Mouse (Mus musculus): Measurements from ENCODE around the gene Hmcn1. TPM values are rescaled to one million over a fixed set of nuclear protein-coding genes. Genes with fewer than 3 reads are reported as not detected.

The Hmcn1 gene
- polyA plus RNA-seq, 1 experiment, result 10.2 TPM

- no peak for DNase-seq (ENCODE audit: low spot score)
Observed at GRCm38 (mm10) chr1:150783070-150783842, 210.0 kb downstream of the Hmcn1 start.

GRCm38 (mm10) chr1:150779902-150780301 lies 213.3 kb downstream of the Hmcn1 start:
- no peak for DNase-seq (ENCODE audit: low spot score)

GRCm38 (mm10) chr1:150776741-150777140 lies 216.5 kb downstream of the Hmcn1 start:
- DNase-seq (ENCODE audit: low spot score), result no peak

- DNase-seq (ENCODE audit: low spot score), result no peak
Observed at GRCm38 (mm10) chr1:150775742-150776141, 217.5 kb downstream of the Hmcn1 start.

- no peak for DNase-seq (ENCODE audit: low spot score)
Observed at GRCm38 (mm10) chr1:150772958-150773357, 220.3 kb downstream of the Hmcn1 start.

- DNase-seq (ENCODE audit: low spot score), result no peak
Observed at GRCm38 (mm10) chr1:150770948-150771521, 222.2 kb downstream of the Hmcn1 start.

GRCm38 (mm10) chr1:150769836-150770235 lies 223.4 kb downstream of the Hmcn1 start:
- no peak for DNase-seq (ENCODE audit: low spot score)

GRCm38 (mm10) chr1:150761678-150762077 lies 231.6 kb downstream of the Hmcn1 start:
- DNase-seq (ENCODE audit: low spot score), result no peak

- DNase-seq (ENCODE audit: low spot score), result no peak
Observed at GRCm38 (mm10) chr1:150760801-150761331, 232.4 kb downstream of the Hmcn1 start.

GRCm38 (mm10) chr1:150759476-150760079 lies 233.7 kb downstream of the Hmcn1 start:
- no peak for DNase-seq (ENCODE audit: low spot score)

- DNase-seq (ENCODE audit: low spot score), result no peak
Observed at GRCm38 (mm10) chr1:150753920-150754319, 239.3 kb downstream of the Hmcn1 start.

GRCm38 (mm10) chr1:150748783-150749182 lies 244.5 kb downstream of the Hmcn1 start:
- no peak for DNase-seq (ENCODE audit: low spot score)

- no peak for DNase-seq (ENCODE audit: low spot score)
Observed at GRCm38 (mm10) chr1:150747771-150748170, 245.5 kb downstream of the Hmcn1 start.

GRCm38 (mm10) chr1:150743097-150743843 lies 250.0 kb downstream of the Hmcn1 start:
- DNase-seq (ENCODE audit: low spot score), result no peak

GRCm38 (mm10) chr1:150742376-150743087 lies 250.7 kb downstream of the Hmcn1 start:
- no peak for DNase-seq (ENCODE audit: low spot score)

- DNase-seq (ENCODE audit: low spot score), result no peak
Observed at GRCm38 (mm10) chr1:150711438-150711837, 281.8 kb downstream of the Hmcn1 start.

- DNase-seq (ENCODE audit: low spot score), result no peak
Observed at GRCm38 (mm10) chr1:150706502-150706901, 286.7 kb downstream of the Hmcn1 start.

GRCm38 (mm10) chr1:150697749-150698148 lies 295.5 kb downstream of the Hmcn1 start:
- no peak for DNase-seq (ENCODE audit: low spot score)

GRCm38 (mm10) chr1:150682044-150682443 lies 311.2 kb downstream of the Hmcn1 start:
- no peak for DNase-seq (ENCODE audit: low spot score)

GRCm38 (mm10) chr1:150681433-150681832 lies 311.8 kb downstream of the Hmcn1 start:
- DNase-seq (ENCODE audit: low spot score), result no peak

- no peak for DNase-seq (ENCODE audit: low spot score)
Observed at GRCm38 (mm10) chr1:150681006-150681405, 312.2 kb downstream of the Hmcn1 start.

All from urinary bladder, adult 2 months (tissue).